16 mouse cellular contexts compared by ENCODE assay signal in genomic region chr3:29432109-29433091, GRCm38 (mm10).
DNase-seq lines count a peak whose midpoint lies in the region; ATAC-seq and TF ChIP-seq lines count a peak whose summit lies in the region.
"Had no signal": no experiment of that assay in that cellular context is flagged by ENCODE, and none has a peak within 500 bp of the region (broad histone marks: within the 10 kb centered on the region; RNA-seq: fewer than 3 reads in every experiment).

No protein-coding gene starts in this region.

- H3K4me1 ChIP-seq in cerebellum, adult 2 months (ENCODE audit: control insufficient read depth, insufficient read depth, low read length), result no peaks in the 10 kb centered on the region
- 0 out of 2 replicates have a peak, but pooled peaks cover 4% of the 10 kb centered on the region for H3K4me1 ChIP-seq in forebrain, postnatal 0 days (ENCODE audit: insufficient read depth)
- H3K4me1 ChIP-seq in midbrain, embryonic 10.5 days, result peaks cover 35% of the 10 kb centered on the region
- H3K4me1 ChIP-seq in neural tube, embryonic 15.5 days, result no peaks in the 10 kb centered on the region; the same call in 1 of the 2 replicates
- H3K4me1 ChIP-seq: embryonic facial prominence, embryonic 13.5 days; heart, embryonic 13.5 days; kidney, embryonic 15.5 days had no signal

- H3K9me3 ChIP-seq in forebrain, postnatal 0 days (ENCODE audit: low read length), result no peaks in the 10 kb centered on the region
- H3K9me3 ChIP-seq in midbrain, embryonic 10.5 days (replicated peaks), result no peaks in the 10 kb centered on the region
- no peaks in the 10 kb centered on the region for H3K9me3 ChIP-seq in neural tube, embryonic 15.5 days (replicated peaks)
- H3K9me3 ChIP-seq: embryonic facial prominence, embryonic 13.5 days; heart, embryonic 13.5 days; kidney, embryonic 15.5 days had no signal

- H3K4me2 ChIP-seq in forebrain, postnatal 0 days (ENCODE audit: low read depth), result no peak overlapping the region
- H3K4me2 ChIP-seq in neural tube, embryonic 15.5 days, result 0 out of 2 replicates have a peak overlapping the region, but pooled peaks have one; percentile 13
- H3K4me2 ChIP-seq: embryonic facial prominence, embryonic 13.5 days; heart, embryonic 13.5 days; kidney, embryonic 15.5 days had no signal

- DNase-seq in cerebellum, postnatal 10 days, result peak; percentile 19 to 29
- no peak for DNase-seq in cerebellum, adult 2 months
- DNase-seq in forebrain, postnatal 0 days, result no peak
- no peak for DNase-seq in midbrain, embryonic 10.5 days (ENCODE audit: low spot score)
- DNase-seq in gastrocnemius, adult 18-20 months (ENCODE audit: low spot score), result no peak
- no peak for DNase-seq in kidney, adult 18-20 months
- no peak for DNase-seq in cerebellum, adult 8-10 months
- DNase-seq: cerebellum, adult 9-10 months; lung, adult 2 months; spleen, adult 18-20 months; thymus, postnatal 36 days had no signal

- H3K27me3 ChIP-seq in cerebellum, adult 2 months (ENCODE audit: control insufficient read depth, insufficient read depth, low read length), result no peaks in the 10 kb centered on the region
- H3K27me3 ChIP-seq in forebrain, postnatal 0 days (ENCODE audit: insufficient read depth, low read length), result no peaks in the 10 kb centered on the region
- H3K27me3 ChIP-seq in midbrain, embryonic 10.5 days (ENCODE audit: low read depth, poor library complexity, severe bottlenecking), result no peaks in the 10 kb centered on the region
- H3K27me3 ChIP-seq in neural tube, embryonic 15.5 days (replicated peaks), result no peaks in the 10 kb centered on the region
- H3K27me3 ChIP-seq: embryonic facial prominence, embryonic 13.5 days; heart, embryonic 13.5 days; kidney, embryonic 15.5 days had no signal

- H3K36me3 ChIP-seq in forebrain, postnatal 0 days (ENCODE audit: insufficient read depth), result no peaks in the 10 kb centered on the region
- no peaks in the 10 kb centered on the region for H3K36me3 ChIP-seq in midbrain, embryonic 10.5 days
- no peaks in the 10 kb centered on the region for H3K36me3 ChIP-seq in neural tube, embryonic 15.5 days
- H3K36me3 ChIP-seq: embryonic facial prominence, embryonic 13.5 days; heart, embryonic 13.5 days; kidney, embryonic 15.5 days had no signal

- no peak overlapping the region for H3K9ac ChIP-seq in forebrain, postnatal 0 days
- H3K9ac ChIP-seq in neural tube, embryonic 15.5 days (replicated peaks), result no peak overlapping the region
- H3K9ac ChIP-seq: embryonic facial prominence, embryonic 13.5 days; heart, embryonic 13.5 days; kidney, embryonic 15.5 days had no signal

- no peak for TF ChIP-seq POLR2A in cerebellum, adult 2 months (IDR thresholded peaks at IDR 0.05; ENCODE audit: borderline replicate concordance, insufficient read depth, low read length)

- no peak overlapping the region for H3K27ac ChIP-seq in cerebellum, adult 2 months (ENCODE audit: insufficient read depth, low read length)
- no peak overlapping the region for H3K27ac ChIP-seq in forebrain, postnatal 0 days (ENCODE audit: low read depth, low read length)
- H3K27ac ChIP-seq in midbrain, embryonic 10.5 days (replicated peaks), result peak overlapping the region; percentile 73
- no peak overlapping the region for H3K27ac ChIP-seq in neural tube, embryonic 15.5 days (replicated peaks)
- H3K27ac ChIP-seq: embryonic facial prominence, embryonic 13.5 days; heart, embryonic 13.5 days; kidney, embryonic 15.5 days had no signal

- WGBS in cerebellum, adult 2 months, result 42% methylated on average over 10 of the region's 10 CpGs
- WGBS in forebrain, postnatal 0 days, result 15% methylated on average over 10 of the region's 10 CpGs
- 51% methylated on average over 10 of the region's 10 CpGs for WGBS in midbrain, embryonic 10.5 days
- WGBS in neural tube, embryonic 15.5 days, result 38% methylated on average over 10 of the region's 10 CpGs

- no peak overlapping the region for H3K4me3 ChIP-seq in cerebellum, adult 2 months (replicated peaks; ENCODE audit: insufficient read depth, low read depth, low read length)
- H3K4me3 ChIP-seq in forebrain, postnatal 0 days (ENCODE audit: low read depth, low read length), result no peak overlapping the region
- H3K4me3 ChIP-seq in midbrain, embryonic 10.5 days, result no peak overlapping the region
- H3K4me3 ChIP-seq in neural tube, embryonic 15.5 days (replicated peaks), result no peak overlapping the region
- H3K4me3 ChIP-seq: embryonic facial prominence, embryonic 13.5 days; heart, embryonic 13.5 days; kidney, embryonic 15.5 days had no signal

- TF ChIP-seq CTCF in cerebellum, adult 2 months (IDR thresholded peaks at IDR 0.05; ENCODE audit: borderline replicate concordance, insufficient read depth, low read depth, low read length), result no peak
- TF ChIP-seq CTCF in forebrain, postnatal 0 days (IDR thresholded peaks at IDR 0.05; ENCODE audit: low read depth), result no peak

- peak; percentile 59 for ATAC-seq in forebrain, postnatal 0 days
- peak; percentile 72; the same call in 1 of the 2 replicates for ATAC-seq in neural tube, embryonic 15.5 days (ENCODE audit: low FRiP score)
- ATAC-seq: Patski had no signal

Comparison
In these comparisons a context has a peak if more than half of its experiments do, and no peak if none do; other contexts are left out.
1. DNase-seq: peak in cerebellum, postnatal 10 days (2 of 2); none in cerebellum, adult 2 months (0 of 2), forebrain, postnatal 0 days (single experiment), midbrain, embryonic 10.5 days (single experiment), gastrocnemius, adult 18-20 months (single experiment), kidney, adult 18-20 months (single experiment) and cerebellum, adult 8-10 months (single experiment).